Mouse (Mus musculus): ENCODE results near the gene Tcaim. TPM values are rescaled to one million over a fixed set of nuclear protein-coding genes. Genes with fewer than 3 reads are reported as not detected.

Tcaim gene
- polyA plus RNA-seq, 1 experiment from 2014 or later = 6.3 TPM

DNA sequence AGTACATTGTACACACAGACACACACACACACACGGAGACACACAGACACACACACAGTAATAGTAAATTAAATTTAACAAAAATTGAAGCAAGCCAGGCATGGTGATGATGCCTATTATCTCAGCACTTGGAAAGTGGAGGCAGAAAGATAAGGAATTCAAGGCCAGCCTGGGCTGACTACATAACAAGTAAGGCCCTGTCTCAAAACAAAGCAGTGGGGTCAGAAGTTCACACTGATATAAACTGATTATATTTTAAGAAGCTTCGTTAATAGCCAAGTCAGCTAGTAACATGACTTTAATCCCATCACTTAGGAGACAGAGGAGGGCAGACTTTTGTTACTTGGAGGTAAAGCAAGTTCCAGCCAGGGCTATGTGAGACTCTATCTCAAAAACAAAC lies 58.4 kb downstream of the Tcaim start:
- Histone ChIP-seq H3K27me3 (ENCODE audit: control insufficient read depth, insufficient read depth, low read length) (no peaks in the 10 kb centered on the region), H3K9ac (ENCODE audit: low read depth, low read length) (no peak overlapping the region), H3K4me2 (replicated peaks; ENCODE audit: low read depth, low read length) (0 out of 2 replicates have a peak overlapping the region, but pooled peaks have one; percentile 10), H3K4me1 (ENCODE audit: control insufficient read depth, insufficient read depth, low read length) (peaks cover 7% of the 10 kb centered on the region), H3K27ac (ENCODE audit: low read depth, low read length) (no peak overlapping the region), H3K4me3 (ENCODE audit: low read length) (no peak overlapping the region), H3K36me3 (ENCODE audit: control insufficient read depth, insufficient read depth, low read length) (peaks cover 37% of the 10 kb centered on the region), H3K9me3 (ENCODE audit: control insufficient read depth, low read length) (peaks cover 34% of the 10 kb centered on the region)
- ATAC-seq (ENCODE audit: low FRiP score, low TSS enrichment) = no peak
- 88% methylated on average over 2 of the region's 2 CpGs for WGBS

- Histone ChIP-seq H3K27me3 (ENCODE audit: control insufficient read depth, insufficient read depth, low read length) (no peaks in the 10 kb centered on the region), H3K9me3 (ENCODE audit: control insufficient read depth, low read length) (peaks cover 24% of the 10 kb centered on the region), H3K36me3 (ENCODE audit: control insufficient read depth, insufficient read depth, low read length) (peaks cover 26% of the 10 kb centered on the region), H3K27ac (ENCODE audit: low read depth, low read length) (no peak overlapping the region), H3K4me1 (ENCODE audit: control insufficient read depth, insufficient read depth, low read length) (peaks cover 7% of the 10 kb centered on the region), H3K4me2 (replicated peaks; ENCODE audit: low read depth, low read length) (peak overlapping the region; percentile 62), H3K4me3 (ENCODE audit: low read length) (peak overlapping the region; percentile 89), H3K9ac (ENCODE audit: low read depth, low read length) (peak overlapping the region; percentile 85; the same call in 1 of the 2 replicates)
- whole genome bisulfite sequencing = 68% methylated on average over 3 of the region's 3 CpGs
- ATAC-seq (ENCODE audit: low FRiP score, low TSS enrichment) = no peak
Measured at GRCm38 (mm10) chr9:122864848-122865247, 59.5 kb downstream of the Tcaim start.

- peak within 1 kb of the TSS; percentile 85 for H3K9ac ChIP-seq (ENCODE audit: low read depth, low read length)
- ATAC-seq (ENCODE audit: low FRiP score, low TSS enrichment) = peak; percentile 94
- peaks cover 7% of the 10 kb centered on the region for H3K4me1 ChIP-seq (ENCODE audit: control insufficient read depth, insufficient read depth, low read length)
- H3K27ac ChIP-seq (ENCODE audit: low read depth, low read length) = peak within 1 kb of the TSS; percentile 79
- peak within 1 kb of the TSS; percentile 62 for H3K4me2 ChIP-seq (replicated peaks; ENCODE audit: low read depth, low read length)
- peak within 1 kb of the TSS; percentile 89 for H3K4me3 ChIP-seq (ENCODE audit: low read length)
- no peaks in the 10 kb centered on the region for H3K27me3 ChIP-seq (ENCODE audit: control insufficient read depth, insufficient read depth, low read length)
- H3K9me3 ChIP-seq (ENCODE audit: control insufficient read depth, low read length) = peaks cover 18% of the 10 kb centered on the region; the same call in 1 of the 2 replicates
- WGBS = 1% methylated on average over 34 of the region's 34 CpGs
- peaks cover 17% of the 10 kb centered on the region for H3K36me3 ChIP-seq (ENCODE audit: control insufficient read depth, insufficient read depth, low read length)
Measured at GRCm38 (mm10) chr9:122865697-122866166, 60.4 kb downstream of the Tcaim start, which contains the start of gene Zfp445. Gene Zfp445 (minus strand): TSS chr9:122866006.

GRCm38 (mm10) chr9:122866192-122866591 lies 60.9 kb downstream of the Tcaim start:
- H3K27ac ChIP-seq (ENCODE audit: low read depth, low read length) = no peak overlapping the region
- H3K27me3 ChIP-seq (ENCODE audit: control insufficient read depth, insufficient read depth, low read length) = no peaks in the 10 kb centered on the region
- peak overlapping the region; percentile 85; the same call in 1 of the 2 replicates for H3K9ac ChIP-seq (ENCODE audit: low read depth, low read length)
- H3K4me2 ChIP-seq (replicated peaks; ENCODE audit: low read depth, low read length) = peak overlapping the region; percentile 37
- peak overlapping the region; percentile 89 for H3K4me3 ChIP-seq (ENCODE audit: low read length)
- H3K4me1 ChIP-seq (ENCODE audit: control insufficient read depth, insufficient read depth, low read length) = peaks cover 7% of the 10 kb centered on the region
- peaks cover 14% of the 10 kb centered on the region; the same call in 1 of the 2 replicates for H3K9me3 ChIP-seq (ENCODE audit: control insufficient read depth, low read length)
- H3K36me3 ChIP-seq (ENCODE audit: control insufficient read depth, insufficient read depth, low read length) = peaks cover 12% of the 10 kb centered on the region
- 87% methylated on average over 4 of the region's 4 CpGs for WGBS
- no peak; the same call in 1 of the 2 replicates for ATAC-seq (ENCODE audit: low FRiP score, low TSS enrichment)

DNA sequence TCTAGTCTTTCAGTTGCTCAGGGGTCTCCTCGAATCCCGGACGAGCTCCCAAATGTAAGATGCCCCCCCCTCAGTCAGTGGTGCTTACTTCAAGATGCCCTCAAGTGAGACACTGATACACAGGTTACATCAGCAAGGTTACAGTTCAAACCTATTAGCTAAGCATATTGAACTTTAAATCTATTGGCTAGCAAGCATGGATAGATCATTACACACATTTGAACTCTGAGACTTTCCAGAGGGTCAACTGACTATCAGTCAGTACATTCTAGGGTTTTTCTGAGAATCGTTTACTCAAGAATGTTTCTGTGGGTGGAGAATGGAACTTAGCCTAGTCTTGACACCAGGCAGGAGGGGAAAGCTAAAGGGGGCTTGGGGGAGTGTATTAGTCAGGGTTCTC lies 67.3 kb downstream of the Tcaim start:
- H3K27me3 ChIP-seq (ENCODE audit: control insufficient read depth, insufficient read depth, low read length) = no peaks in the 10 kb centered on the region
- H3K9me3 ChIP-seq (ENCODE audit: control insufficient read depth, low read length) = 0 out of 2 replicates have a peak, but pooled peaks cover 3% of the 10 kb centered on the region
- no peak overlapping the region for H3K9ac ChIP-seq (ENCODE audit: low read depth, low read length)
- H3K36me3 ChIP-seq (ENCODE audit: control insufficient read depth, insufficient read depth, low read length) = no peaks in the 10 kb centered on the region
- 87% methylated on average over 4 of the region's 4 CpGs for WGBS
- no peak overlapping the region for H3K4me3 ChIP-seq (ENCODE audit: low read length)
- H3K4me1 ChIP-seq (ENCODE audit: control insufficient read depth, insufficient read depth, low read length) = no peaks in the 10 kb centered on the region
- ATAC-seq (ENCODE audit: low FRiP score, low TSS enrichment) = no peak
- no peak overlapping the region for H3K27ac ChIP-seq (ENCODE audit: low read depth, low read length)
- no peak overlapping the region for H3K4me2 ChIP-seq (replicated peaks; ENCODE audit: low read depth, low read length)

GRCm38 (mm10) chr9:122874653-122875052 lies 69.3 kb downstream of the Tcaim start:
- 0 out of 2 replicates have a peak, but pooled peaks cover 3% of the 10 kb centered on the region for H3K9me3 ChIP-seq (ENCODE audit: control insufficient read depth, low read length)
- no peak overlapping the region for H3K4me3 ChIP-seq (ENCODE audit: low read length)
- no peaks in the 10 kb centered on the region for H3K27me3 ChIP-seq (ENCODE audit: control insufficient read depth, insufficient read depth, low read length)
- WGBS = 59% methylated on average over 1 of the region's 1 CpGs
- H3K4me2 ChIP-seq (replicated peaks; ENCODE audit: low read depth, low read length) = no peak overlapping the region
- no peaks in the 10 kb centered on the region for H3K4me1 ChIP-seq (ENCODE audit: control insufficient read depth, insufficient read depth, low read length)
- no peak for ATAC-seq (ENCODE audit: low FRiP score, low TSS enrichment)
- no peaks in the 10 kb centered on the region for H3K36me3 ChIP-seq (ENCODE audit: control insufficient read depth, insufficient read depth, low read length)
- H3K27ac ChIP-seq (ENCODE audit: low read depth, low read length) = no peak overlapping the region
- no peak overlapping the region for H3K9ac ChIP-seq (ENCODE audit: low read depth, low read length)

GRCm38 (mm10) chr9:122875145-122875544 lies 69.8 kb downstream of the Tcaim start:
- Histone ChIP-seq H3K4me3 (ENCODE audit: low read length) (no peak overlapping the region), H3K27me3 (ENCODE audit: control insufficient read depth, insufficient read depth, low read length) (no peaks in the 10 kb centered on the region), H3K36me3 (ENCODE audit: control insufficient read depth, insufficient read depth, low read length) (no peaks in the 10 kb centered on the region), H3K27ac (ENCODE audit: low read depth, low read length) (no peak overlapping the region), H3K4me2 (replicated peaks; ENCODE audit: low read depth, low read length) (no peak overlapping the region), H3K4me1 (ENCODE audit: control insufficient read depth, insufficient read depth, low read length) (no peaks in the 10 kb centered on the region), H3K9me3 (ENCODE audit: control insufficient read depth, low read length) (0 out of 2 replicates have a peak, but pooled peaks cover 3% of the 10 kb centered on the region), H3K9ac (ENCODE audit: low read depth, low read length) (no peak overlapping the region)
- no peak for ATAC-seq (ENCODE audit: low FRiP score, low TSS enrichment)
- WGBS = 90% methylated on average over 2 of the region's 2 CpGs

DNA sequence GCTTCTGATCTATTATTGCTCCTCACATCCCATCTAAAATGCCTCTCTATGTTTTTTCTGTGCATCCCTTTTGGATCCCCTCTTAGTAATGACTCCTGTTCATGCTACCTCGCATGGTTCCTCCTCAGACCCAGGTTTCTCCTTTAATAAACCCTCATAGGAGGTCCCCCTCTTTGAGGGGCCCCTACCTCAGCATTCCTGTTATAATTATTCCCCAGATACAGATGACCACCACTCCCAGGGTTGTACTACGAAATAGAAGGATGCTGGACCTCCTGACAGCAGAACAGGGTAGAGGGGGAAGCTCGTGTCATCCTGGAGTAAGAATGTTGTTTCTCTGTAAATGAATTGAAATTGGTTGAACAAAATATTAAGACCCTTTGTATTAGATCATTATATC lies 80.0 kb downstream of the Tcaim start, which contains the start of gene Zkscan7:
Gene Zkscan7, plus strand, starts transcription at position 301 of the 400 bp plus-strand sequence.
- Histone ChIP-seq H3K36me3 (ENCODE audit: control insufficient read depth, insufficient read depth, low read length) (no peaks in the 10 kb centered on the region; the same call in 1 of the 2 replicates), H3K9ac (ENCODE audit: low read depth, low read length) (no peak within 1 kb of the TSS), H3K4me2 (replicated peaks; ENCODE audit: low read depth, low read length) (peak within 1 kb of the TSS; percentile 84), H3K9me3 (ENCODE audit: control insufficient read depth, low read length) (0 out of 2 replicates have a peak, but pooled peaks cover 3% of the 10 kb centered on the region), H3K4me1 (ENCODE audit: control insufficient read depth, insufficient read depth, low read length) (0 out of 2 replicates have a peak, but pooled peaks cover 2% of the 10 kb centered on the region), H3K27me3 (ENCODE audit: control insufficient read depth, insufficient read depth, low read length) (no peaks in the 10 kb centered on the region), H3K27ac (ENCODE audit: low read depth, low read length) (no peak within 1 kb of the TSS), H3K4me3 (ENCODE audit: low read length) (peak within 1 kb of the TSS; percentile 82)
- no peak for ATAC-seq (ENCODE audit: low FRiP score, low TSS enrichment)
- 89% methylated on average over 3 of the region's 3 CpGs for WGBS

Data from kidney, embryonic 14.5 days (tissue).